Mouse (Mus musculus) erythroblast, embryonic 14.5 days (primary cell): ENCODE results near the gene Krt80. TPM values are rescaled to one million over a fixed set of nuclear protein-coding genes. Genes with fewer than 3 reads are reported as not detected.

Source experiments
- H3K27me3 ChIP-seq: 2 replicates; pipeline ENCODE4 v1.6.1; 2012; ENCODE audit warnings: inconsistent platforms; ENCODE audit not compliant: control insufficient read depth
- H3K36me3 ChIP-seq: 2 replicates; pipeline ENCODE4 v1.6.1; 2012; ENCODE audit warnings: mild to moderate bottlenecking, inconsistent platforms; ENCODE audit not compliant: control insufficient read depth
- H3K4me1 ChIP-seq: 2 replicates; pipeline ENCODE4 v1.6.1; 2012; ENCODE audit warnings: inconsistent platforms; ENCODE audit not compliant: control insufficient read depth
- H3K4me3 ChIP-seq: replicated peaks from 2 replicates; pipeline ENCODE3; 2012; ENCODE audit warnings: moderate library complexity, mild to moderate bottlenecking, inconsistent platforms
- H3K9me3 ChIP-seq: 2 replicates; pipeline ENCODE4 v1.6.1; 2012; ENCODE audit warnings: low read length, inconsistent platforms, mixed read lengths; ENCODE audit not compliant: control insufficient read depth
- GATA1 ChIP-seq: IDR thresholded peaks from 2 replicates; pipeline ENCODE4 v1.6.1; 2012; ENCODE audit warnings: low read length, inconsistent platforms, mixed read lengths
- TAL1 ChIP-seq: IDR thresholded peaks from 3 replicates; pipeline ENCODE4 v1.6.1; 2012; ENCODE audit warnings: low read length, inconsistent platforms, mixed read lengths
- polyA plus RNA-seq: library from polyadenylated mRNA; stranded (reverse); fragments of >175 nt; gene quantifications from 2 replicates; pipeline ENCODE4 v1.2.3, GENCODE M21; 2012

Gene Krt80
- polyA plus RNA-seq, 1 experiment, result not detected

GRCm38 (mm10) chr15:101362393-101363010, 7.5 kb downstream of the Krt80 start:
- no peak for TF ChIP-seq TAL1
- H3K27me3 ChIP-seq, result no peaks in the 10 kb centered on the region; the same call in 1 of the 2 replicates

GRCm38 (mm10) chr15:101355382-101355786, 14.6 kb downstream of the Krt80 start:
- no peaks in the 10 kb centered on the region for H3K36me3 ChIP-seq
- H3K27me3 ChIP-seq, result no peaks in the 10 kb centered on the region
- H3K4me3 ChIP-seq, result no peak overlapping the region
- H3K4me1 ChIP-seq, result no peaks in the 10 kb centered on the region; the same call in 1 of the 2 replicates
- TF ChIP-seq TAL1 (no peak), GATA1 (no peak)
- no peaks in the 10 kb centered on the region for H3K9me3 ChIP-seq

More at GRCm38 (mm10) chr15:101362393-101363010, 7.5 kb downstream of the Krt80 start:
- Histone ChIP-seq H3K9me3 (no peaks in the 10 kb centered on the region), H3K4me1 (no peaks in the 10 kb centered on the region), H3K36me3 (no peaks in the 10 kb centered on the region), H3K4me3 (no peak overlapping the region)

- Histone ChIP-seq H3K9me3 (no peaks in the 10 kb centered on the region), H3K27me3 (no peaks in the 10 kb centered on the region), H3K4me3 (no peak overlapping the region), H3K36me3 (no peaks in the 10 kb centered on the region), H3K4me1 (no peaks in the 10 kb centered on the region; the same call in 1 of the 2 replicates)
- TF ChIP-seq GATA1, result no peak
- no peak for TF ChIP-seq TAL1
Measured at GRCm38 (mm10) chr15:101352706-101353465, 17.1 kb downstream of the Krt80 start.

GRCm38 (mm10) chr15:101352047-101352446, 17.9 kb downstream of the Krt80 start:
- no peaks in the 10 kb centered on the region for H3K36me3 ChIP-seq
- no peak overlapping the region for H3K4me3 ChIP-seq
- H3K27me3 ChIP-seq, result no peaks in the 10 kb centered on the region
- no peaks in the 10 kb centered on the region; the same call in 1 of the 2 replicates for H3K4me1 ChIP-seq
- H3K9me3 ChIP-seq, result no peaks in the 10 kb centered on the region
- TF ChIP-seq TAL1 (no peak), GATA1 (no peak)

GRCm38 (mm10) chr15:101341797-101342515, 28.0 kb downstream of the Krt80 start:
- TF ChIP-seq GATA1, result no peak
- no peak for TF ChIP-seq TAL1
- Histone ChIP-seq H3K27me3 (no peaks in the 10 kb centered on the region), H3K9me3 (no peaks in the 10 kb centered on the region), H3K36me3 (no peaks in the 10 kb centered on the region), H3K4me1 (no peaks in the 10 kb centered on the region), H3K4me3 (no peak overlapping the region)

- Histone ChIP-seq H3K9me3 (no peaks in the 10 kb centered on the region), H3K27me3 (peaks cover 6% of the 10 kb centered on the region), H3K4me3 (no peak overlapping the region), H3K4me1 (no peaks in the 10 kb centered on the region), H3K36me3 (no peaks in the 10 kb centered on the region)
- TF ChIP-seq GATA1 (no peak), TAL1 (no peak)
Measured at GRCm38 (mm10) chr15:101339537-101339936, 30.4 kb downstream of the Krt80 start.

- H3K36me3 ChIP-seq, result no peaks in the 10 kb centered on the region
- no peaks in the 10 kb centered on the region for H3K4me1 ChIP-seq
- H3K9me3 ChIP-seq, result no peaks in the 10 kb centered on the region
- TF ChIP-seq TAL1 (no peak), GATA1 (no peak)
- H3K4me3 ChIP-seq, result no peak overlapping the region
- H3K27me3 ChIP-seq, result peaks cover 6% of the 10 kb centered on the region
Measured at GRCm38 (mm10) chr15:101338359-101338758, 31.6 kb downstream of the Krt80 start.

GRCm38 (mm10) chr15:101336474-101337174, 33.3 kb downstream of the Krt80 start:
- peaks cover 6% of the 10 kb centered on the region for H3K27me3 ChIP-seq
- TF ChIP-seq TAL1 (no peak), GATA1 (no peak)
- no peaks in the 10 kb centered on the region for H3K36me3 ChIP-seq
- no peak overlapping the region for H3K4me3 ChIP-seq
- no peaks in the 10 kb centered on the region for H3K4me1 ChIP-seq
- no peaks in the 10 kb centered on the region for H3K9me3 ChIP-seq

GRCm38 (mm10) chr15:101333648-101334047, 36.3 kb downstream of the Krt80 start:
- Histone ChIP-seq H3K27me3 (peaks cover 6% of the 10 kb centered on the region), H3K36me3 (no peaks in the 10 kb centered on the region), H3K4me1 (no peaks in the 10 kb centered on the region), H3K9me3 (no peaks in the 10 kb centered on the region), H3K4me3 (no peak overlapping the region)
- TF ChIP-seq TAL1 (no peak), GATA1 (no peak)
